Mouse (Mus musculus) stomach, postnatal 0 days (tissue): ENCODE data around the gene Trip4. TPM values are rescaled to one million over a fixed set of nuclear protein-coding genes. Genes with fewer than 3 reads are reported as not detected.
"Not testable (repeated sequence)": the region's sequence is repeated elsewhere in the genome, so short reads cannot be mapped to it uniquely, and the experiment has no call there.

Experiments
- ATAC-seq: fragments of 200-750 bp; cut with Nextera tagmentation; 2 replicates; pipeline ENCODE4 v1.8.0; 2017; ENCODE audit not compliant: low FRiP score, low TSS enrichment
- DNase-seq: peaks from one replicate; pipeline ENCODE4 v3.0.0-alpha.2; 2016; ENCODE audit warnings: low spot score
- H3K27ac ChIP-seq: fragments of 300-500 bp; sonication (generic); replicated peaks from 2 replicates; pipeline ENCODE4 v1.5.1; 2014; ENCODE audit warnings: mild to moderate bottlenecking, control low read depth
- H3K27me3 ChIP-seq: fragments of 300-500 bp; sonication (generic); 2 replicates; pipeline ENCODE4 v1.6.1; 2014; ENCODE audit warnings: low read length; ENCODE audit not compliant: control insufficient read depth, insufficient read depth
- H3K36me3 ChIP-seq: fragments of 300-500 bp; sonication (generic); 2 replicates; pipeline ENCODE4 v1.6.1; 2014; ENCODE audit warnings: low read length, mixed read lengths; ENCODE audit not compliant: control insufficient read depth, insufficient read depth
- H3K4me1 ChIP-seq: fragments of 300-500 bp; sonication (generic); replicated peaks from 2 replicates; pipeline ENCODE4 v1.6.1; 2014; ENCODE audit warnings: antibody characterized with exemption; ENCODE audit not compliant: control insufficient read depth, insufficient read depth
- H3K4me2 ChIP-seq: fragments of 300-500 bp; sonication (generic); replicated peaks from 2 replicates; pipeline ENCODE4 v1.6.1; 2014; ENCODE audit warnings: low read depth, mild to moderate bottlenecking, control low read depth, moderate library complexity
- H3K4me3 ChIP-seq: fragments of 300-500 bp; sonication (generic); 2 replicates; pipeline ENCODE4 v1.5.1; 2014; ENCODE audit warnings: low read depth, low read length, control low read depth
- H3K9ac ChIP-seq: fragments of 300-500 bp; sonication (generic); 2 replicates; pipeline ENCODE4 v1.6.1; 2014; ENCODE audit warnings: mild to moderate bottlenecking, low read length, control low read depth, mixed read lengths
- H3K9me3 ChIP-seq: fragments of 300-500 bp; sonication (generic); 2 replicates; pipeline ENCODE4 v1.6.1; 2016; ENCODE audit warnings: low read length; ENCODE audit not compliant: control insufficient read depth
- CTCF ChIP-seq: IDR thresholded peaks from 2 replicates; pipeline ENCODE4 v1.5.1; 2016; ENCODE audit warnings: antibody characterized with exemption, low read depth, mild to moderate bottlenecking, moderate library complexity
- EP300 ChIP-seq: optimal IDR thresholded peaks from 2 replicates; pipeline ENCODE3; 2016; ENCODE audit warnings: antibody characterized with exemption
- WGBS: fragments of 180-500 bp; shearing (Covaris S2); extraction: QIAGEN DNeasy Blood & Tissue Kit; methylation state at CpG from one replicate; pipeline ENCODE4 v1.1.7; 2014; 5-methylcytosine and 5-hydroxymethylcytosine counted together
- polyA plus RNA-seq: library from polyadenylated mRNA; unstranded; fragments of >200 nt; fragmentation: Nextera tagmentation; extraction: Ambion mirVana; gene quantifications from 2 replicates; pipeline ENCODE4 v1.2.1, GENCODE M21; 2015

Trip4 gene
- polyA plus RNA-seq, 1 experiment from 2014 or later, result 16.8 TPM

- ATAC-seq (no peak), DNase-seq (no peak)
- no peak overlapping the region for H3K27ac ChIP-seq
- no peaks in the 10 kb centered on the region for H3K27me3 ChIP-seq
- no peak overlapping the region for H3K9ac ChIP-seq
- peaks cover 8% of the 10 kb centered on the region; the same call in 1 of the 2 replicates for H3K4me1 ChIP-seq
- H3K9me3 ChIP-seq, result no peaks in the 10 kb centered on the region
- TF ChIP-seq EP300, result no peak
- TF ChIP-seq CTCF, result no peak
- no peaks in the 10 kb centered on the region for H3K36me3 ChIP-seq
- 72% methylated on average over 4 of the region's 4 CpGs for WGBS
- H3K4me2 ChIP-seq, result no peak overlapping the region
- H3K4me3 ChIP-seq, result no peak overlapping the region
These were observed 122.7 kb downstream of the Trip4 start for GRCm38 (mm10) chr9:65785772-65786368.

- H3K4me2 ChIP-seq, H3K9me3 ChIP-seq, H3K4me1 ChIP-seq, H3K4me3 ChIP-seq, H3K27ac ChIP-seq, ATAC-seq, H3K9ac ChIP-seq, H3K36me3 ChIP-seq, H3K27me3 ChIP-seq, DNase-seq: not testable (repeated sequence)
- 74% methylated on average over 3 of the region's 3 CpGs for WGBS
These were observed 129.0 kb downstream of the Trip4 start for GRCm38 (mm10) chr9:65779619-65780018.

Other genes with a start within 250 kb of the Trip4 start
- 138 and 144 TPM in 2 replicates for gene Oaz2, start 240.8 kb downstream of the Trip4 start, polyA plus RNA-seq
- gene Zfp609, start 81.2 kb downstream of the Trip4 start, polyA plus RNA-seq, result 2.4 and 2.7 TPM in 2 replicates
- 37.5 and 48.6 TPM in 2 replicates for gene Pclaf, start 18.6 kb downstream of the Trip4 start, polyA plus RNA-seq
- 5.6 and 6.3 TPM in 2 replicates for gene Csnk1g1, start 130 bp upstream of the Trip4 start, polyA plus RNA-seq
- gene Ppib, start 151.4 kb upstream of the Trip4 start, polyA plus RNA-seq, result 827 and 843 TPM in 2 replicates
- gene Snx22, start 160.9 kb upstream of the Trip4 start, polyA plus RNA-seq, result 1.5 TPM in 2 replicates
- gene Snx1, start 217.8 kb upstream of the Trip4 start, polyA plus RNA-seq, result 77.5 and 77.6 TPM in 2 replicates
- gene Ciao2a, start 217.8 kb upstream of the Trip4 start, polyA plus RNA-seq, result 131 and 138 TPM in 2 replicates
- 11.8 and 13.2 TPM in 2 replicates for gene Dapk2, start 249.4 kb upstream of the Trip4 start, polyA plus RNA-seq